Mouse (Mus musculus): ENCODE results near the gene Chd8. TPM values are rescaled to one million over a fixed set of nuclear protein-coding genes. Genes with fewer than 3 reads are reported as not detected.

The Chd8 gene
- polyA plus RNA-seq, 1 experiment from 2014 or later: 30.6 TPM

Other genes starting within 250 kb of the Chd8 start
- 10.1 and 14.2 TPM in 2 replicates for gene Tmem253, start 242.1 kb downstream of the Chd8 start, polyA plus RNA-seq (2015; fragmentation: Nextera tagmentation; extraction: Ambion mirVana)
- gene Zfp219, start 237.0 kb downstream of the Chd8 start, polyA plus RNA-seq (2015; fragmentation: Nextera tagmentation; extraction: Ambion mirVana): 30.8 and 32.9 TPM in 2 replicates
- gene Olfr221, start 215.3 kb downstream of the Chd8 start, polyA plus RNA-seq (2015; fragmentation: Nextera tagmentation; extraction: Ambion mirVana): not detected in 2 replicates
- 570 and 597 TPM in 2 replicates for gene Hnrnpc, start 153.8 kb downstream of the Chd8 start, polyA plus RNA-seq (2015; fragmentation: Nextera tagmentation; extraction: Ambion mirVana)
- 56.4 and 59.0 TPM in 2 replicates for gene Rpgrip1, start 147.1 kb downstream of the Chd8 start, polyA plus RNA-seq (2015; fragmentation: Nextera tagmentation; extraction: Ambion mirVana)
- 54.6 and 58.7 TPM in 2 replicates for gene Supt16, start 60.4 kb downstream of the Chd8 start, polyA plus RNA-seq (2015; fragmentation: Nextera tagmentation; extraction: Ambion mirVana)
- gene Tox4, start 21.4 kb upstream of the Chd8 start, polyA plus RNA-seq (2015; fragmentation: Nextera tagmentation; extraction: Ambion mirVana): 35.5 and 43.1 TPM in 2 replicates
- gene Rab2b, start 21.8 kb upstream of the Chd8 start, polyA plus RNA-seq (2015; fragmentation: Nextera tagmentation; extraction: Ambion mirVana): 17.3 and 17.4 TPM in 2 replicates
- 44.3 and 45.0 TPM in 2 replicates for gene Mettl3, start 47.3 kb upstream of the Chd8 start, polyA plus RNA-seq (2015; fragmentation: Nextera tagmentation; extraction: Ambion mirVana)
- gene Sall2, start 71.0 kb upstream of the Chd8 start, polyA plus RNA-seq (2015; fragmentation: Nextera tagmentation; extraction: Ambion mirVana): 10.1 and 10.8 TPM in 2 replicates
- gene Olfr1513, start 98.6 kb upstream of the Chd8 start, polyA plus RNA-seq (2015; fragmentation: Nextera tagmentation; extraction: Ambion mirVana): not detected in 2 replicates
- gene Olfr1512, start 121.4 kb upstream of the Chd8 start, polyA plus RNA-seq (2015; fragmentation: Nextera tagmentation; extraction: Ambion mirVana): not detected in 2 replicates
- not detected in 2 replicates for gene Olfr1511, start 139.6 kb upstream of the Chd8 start, polyA plus RNA-seq (2015; fragmentation: Nextera tagmentation; extraction: Ambion mirVana)
- gene Olfr1510, start 156.6 kb upstream of the Chd8 start, polyA plus RNA-seq (2015; fragmentation: Nextera tagmentation; extraction: Ambion mirVana): not detected in 2 replicates
- not detected in 2 replicates for gene Olfr1509, start 185.2 kb upstream of the Chd8 start, polyA plus RNA-seq (2015; fragmentation: Nextera tagmentation; extraction: Ambion mirVana)
- gene Olfr1508, start 209.7 kb upstream of the Chd8 start, polyA plus RNA-seq (2015; fragmentation: Nextera tagmentation; extraction: Ambion mirVana): not detected in 2 replicates
- gene Olfr1507, start 238.0 kb upstream of the Chd8 start, polyA plus RNA-seq (2015; fragmentation: Nextera tagmentation; extraction: Ambion mirVana): not detected in 2 replicates